Comparison of ENCODE assay signal across 7 mouse cellular contexts in genomic region chr8:71591471-71592373, GRCm38 (mm10). TPM values are rescaled to one million over a fixed set of nuclear protein-coding genes. Genes with fewer than 3 reads are reported as not detected.
A peak's percentile ranks its signal among the peaks of the same experiment; 100 is the strongest.
DNase-seq lines count a peak whose midpoint lies in the region; ATAC-seq and TF ChIP-seq lines count a peak whose summit lies in the region.

TSS of gene Pgls (plus strand) at chr8:71592176.

- TF ChIP-seq POLR2A in kidney, adult 2 months (IDR thresholded peaks at IDR 0.05; ENCODE audit: low read depth, low read length), result peak; percentile 74
- peak; percentile 65 for TF ChIP-seq POLR2A in spleen, adult 2 months (IDR thresholded peaks at IDR 0.05; ENCODE audit: low read depth, low read length)

- peak; percentile 78 for ATAC-seq in embryonic facial prominence, embryonic 11.5 days (replicated peaks; ENCODE audit: insufficient number of reproducible peaks, low FRiP score, low TSS enrichment, low read depth)
- peak; percentile 77 for ATAC-seq in limb, embryonic 12.5 days (ENCODE audit: insufficient number of reproducible peaks, insufficient read depth, low FRiP score, low TSS enrichment, low read depth)
- peak; percentile 89 for ATAC-seq in midbrain, embryonic 15.5 days (replicated peaks)

- DNase-seq in adrenal gland, postnatal 14 days, result peak; percentile 97
- DNase-seq in embryonic facial prominence, embryonic 11.5 days (ENCODE audit: low spot score), result peak; percentile 96
- peak; percentile 100 for DNase-seq in heart, adult 11 months
- peak; percentile 98 for DNase-seq in kidney, adult 2 months
- peak; percentile 76 to 96 for DNase-seq in spleen, adult 2 months (ENCODE audit: low read depth in 1 of 2, low spot score in 2 of 2)

- TF ChIP-seq CTCF in kidney, adult 2 months (conservative IDR thresholded peaks at IDR 0.05; ENCODE audit: insufficient read depth, insufficient read length, low read depth, low read length), result no peak
- no peak for TF ChIP-seq CTCF in spleen, adult 2 months (IDR thresholded peaks at IDR 0.05; ENCODE audit: extremely low read depth, insufficient read depth, insufficient read length, insufficient replicate concordance)

- H3K4me1 ChIP-seq in embryonic facial prominence, embryonic 11.5 days (ENCODE audit: control insufficient read depth, insufficient read depth, low read length), result peaks cover 3% of the 10 kb centered on the region; the same call in 1 of the 2 replicates
- peaks cover 10% of the 10 kb centered on the region; the same call in 1 of the 2 replicates for H3K4me1 ChIP-seq in kidney, adult 2 months (ENCODE audit: control insufficient read depth, insufficient read depth, low read length)
- H3K4me1 ChIP-seq in limb, embryonic 12.5 days (replicated peaks), result peaks cover 30% of the 10 kb centered on the region
- H3K4me1 ChIP-seq in midbrain, embryonic 15.5 days, result peaks cover 36% of the 10 kb centered on the region
- peaks cover 20% of the 10 kb centered on the region; the same call in 1 of the 2 replicates for H3K4me1 ChIP-seq in spleen, adult 2 months (ENCODE audit: control insufficient read depth, insufficient read depth, insufficient read length)

- H3K27me3 ChIP-seq in embryonic facial prominence, embryonic 11.5 days (ENCODE audit: control insufficient read depth, insufficient read depth, low read length), result no peaks in the 10 kb centered on the region
- no peaks in the 10 kb centered on the region for H3K27me3 ChIP-seq in kidney, adult 2 months (replicated peaks; ENCODE audit: control insufficient read depth, insufficient read depth, low read length)
- H3K27me3 ChIP-seq in limb, embryonic 12.5 days, result peaks cover 9% of the 10 kb centered on the region; the same call in 1 of the 2 replicates
- no peaks in the 10 kb centered on the region for H3K27me3 ChIP-seq in midbrain, embryonic 15.5 days (replicated peaks)
- no peaks in the 10 kb centered on the region for H3K27me3 ChIP-seq in spleen, adult 2 months (ENCODE audit: control insufficient read depth, insufficient read depth, low read length)

- under 1% methylated on average over 66 of the region's 71 CpGs for WGBS in embryonic facial prominence, embryonic 11.5 days
- WGBS in kidney, adult 2 months, result under 1% methylated on average over 71 of the region's 71 CpGs
- under 1% methylated on average over 70 of the region's 71 CpGs for WGBS in limb, embryonic 12.5 days
- under 1% methylated on average over 71 of the region's 71 CpGs for WGBS in midbrain, embryonic 15.5 days
- WGBS in spleen, adult 2 months, result under 1% methylated on average over 71 of the region's 71 CpGs

- H3K4me2 ChIP-seq in embryonic facial prominence, embryonic 11.5 days (ENCODE audit: low read depth, low read length), result peak within 1 kb of the TSS; percentile 78
- peak within 1 kb of the TSS; percentile 94 for H3K4me2 ChIP-seq in limb, embryonic 12.5 days
- peak within 1 kb of the TSS; percentile 80 for H3K4me2 ChIP-seq in midbrain, embryonic 15.5 days

- H3K9ac ChIP-seq in embryonic facial prominence, embryonic 11.5 days (replicated peaks; ENCODE audit: low read length), result peak within 1 kb of the TSS; percentile 94
- peak within 1 kb of the TSS; percentile 94 for H3K9ac ChIP-seq in limb, embryonic 12.5 days (replicated peaks)
- peak within 1 kb of the TSS; percentile 75 for H3K9ac ChIP-seq in midbrain, embryonic 15.5 days

- H3K9me3 ChIP-seq in embryonic facial prominence, embryonic 11.5 days (replicated peaks; ENCODE audit: control insufficient read depth, low read length), result no peaks in the 10 kb centered on the region
- no peaks in the 10 kb centered on the region for H3K9me3 ChIP-seq in limb, embryonic 12.5 days
- H3K9me3 ChIP-seq in midbrain, embryonic 15.5 days, result no peaks in the 10 kb centered on the region

- no peaks in the 10 kb centered on the region for H3K36me3 ChIP-seq in embryonic facial prominence, embryonic 11.5 days (replicated peaks; ENCODE audit: control insufficient read depth, insufficient read depth, low read depth, low read length)
- H3K36me3 ChIP-seq in kidney, adult 2 months (ENCODE audit: control insufficient read depth, insufficient read depth, low read length), result no peaks in the 10 kb centered on the region
- peaks cover 11% of the 10 kb centered on the region for H3K36me3 ChIP-seq in limb, embryonic 12.5 days
- H3K36me3 ChIP-seq in midbrain, embryonic 15.5 days (replicated peaks), result no peaks in the 10 kb centered on the region
- H3K36me3 ChIP-seq in spleen, adult 2 months (ENCODE audit: control insufficient read depth, insufficient read depth, low read length), result no peaks in the 10 kb centered on the region

- peak within 1 kb of the TSS; percentile 94 for H3K27ac ChIP-seq in embryonic facial prominence, embryonic 11.5 days (replicated peaks; ENCODE audit: low read depth, low read length)
- peak within 1 kb of the TSS; percentile 96 for H3K27ac ChIP-seq in kidney, adult 2 months (ENCODE audit: insufficient read depth, low read depth, low read length)
- H3K27ac ChIP-seq in limb, embryonic 12.5 days, result peak within 1 kb of the TSS; percentile 98
- peak within 1 kb of the TSS; percentile 98 for H3K27ac ChIP-seq in midbrain, embryonic 15.5 days
- H3K27ac ChIP-seq in spleen, adult 2 months (ENCODE audit: insufficient read depth, low read length), result peak within 1 kb of the TSS; percentile 99

- H3K4me3 ChIP-seq in embryonic facial prominence, embryonic 11.5 days (ENCODE audit: low read depth, low read length), result peak within 1 kb of the TSS; percentile 84
- peak within 1 kb of the TSS; percentile 68 for H3K4me3 ChIP-seq in kidney, adult 2 months (ENCODE audit: insufficient read depth, low read depth, low read length)
- H3K4me3 ChIP-seq in limb, embryonic 12.5 days (replicated peaks), result peak within 1 kb of the TSS; percentile 88
- H3K4me3 ChIP-seq in midbrain, embryonic 15.5 days, result peak within 1 kb of the TSS; percentile 73
- H3K4me3 ChIP-seq in spleen, adult 2 months (ENCODE audit: extremely low read depth, insufficient read depth, insufficient read length), result peak within 1 kb of the TSS; percentile 95

RNA-seq across cellular contexts. Expression of gene Pgls, which starts in this region (rescaled TPM):
- 212 and 250 TPM in 2 replicates for total RNA-seq in adrenal gland, postnatal 14 days (2021)
- 231 and 237 TPM in 2 replicates for polyA plus RNA-seq in embryonic facial prominence, embryonic 11.5 days (2014; fragmentation: Nextera tagmentation; extraction: Ambion mirVana)
- polyA plus RNA-seq in kidney, adult 2 months (2012; rRNA removed), result 134 TPM in 2 replicates
- polyA plus RNA-seq in limb, embryonic 12.5 days (2016; fragmentation: Nextera tagmentation; extraction: Ambion mirVana), result 228 and 243 TPM in 2 replicates
- polyA plus RNA-seq in midbrain, embryonic 15.5 days (2015; fragmentation: Nextera tagmentation; extraction: Ambion mirVana), result 217 and 221 TPM in 2 replicates
- 171 and 224 TPM in 2 replicates for polyA plus RNA-seq in spleen, adult 2 months (2012; rRNA removed)

Comparison
In these comparisons a context has a peak if more than half of its experiments do, and no peak if none do; other contexts are left out.
1. Peak in every context shown above with its lines: DNase-seq, ATAC-seq, H3K4me3 ChIP-seq and H3K27ac ChIP-seq.